Mouse (Mus musculus) layer of hippocampus, postnatal 14 days (tissue): ENCODE data around the gene Kras. TPM values are rescaled to one million over a fixed set of nuclear protein-coding genes. Genes with fewer than 3 reads are reported as not detected.

Source experiments
- DNase-seq, 2 experiments: peaks; one replicate each; pipeline ENCODE4 v3.0.0; 2021 to 2022; ENCODE audit warnings: low spot score in 2 of 2, mixed read lengths in 1 of 2
- long read RNA-seq, 2 experiments: library from polyadenylated mRNA; stranded (forward); transcript quantifications; one replicate each; pipeline ENCODE4 v2.0.0; 2021
- total RNA-seq, 2 experiments: library from RNA; stranded (reverse); gene quantifications; 2 replicates each; pipeline ENCODE4 v1.2.3; 2021

Gene Kras
- total RNA-seq, result 10 to 100 TPM; 70.7 to 77.2 TPM
- long read RNA-seq, experiment 1, full-length matches to known transcripts, result 67 of 78 reads
- long read RNA-seq, experiment 1, partial matches to known transcripts, result 0 of 78 reads
- long read RNA-seq, experiment 1, other reads (novel, unspliced or antisense), result 11 of 78 reads
- long read RNA-seq, experiment 2, full-length matches to known transcripts, result 98 of 114 reads
- long read RNA-seq, experiment 2, partial matches to known transcripts, result 2 of 114 reads
- long read RNA-seq, experiment 2, other reads (novel, unspliced or antisense), result 14 of 114 reads

DNA sequence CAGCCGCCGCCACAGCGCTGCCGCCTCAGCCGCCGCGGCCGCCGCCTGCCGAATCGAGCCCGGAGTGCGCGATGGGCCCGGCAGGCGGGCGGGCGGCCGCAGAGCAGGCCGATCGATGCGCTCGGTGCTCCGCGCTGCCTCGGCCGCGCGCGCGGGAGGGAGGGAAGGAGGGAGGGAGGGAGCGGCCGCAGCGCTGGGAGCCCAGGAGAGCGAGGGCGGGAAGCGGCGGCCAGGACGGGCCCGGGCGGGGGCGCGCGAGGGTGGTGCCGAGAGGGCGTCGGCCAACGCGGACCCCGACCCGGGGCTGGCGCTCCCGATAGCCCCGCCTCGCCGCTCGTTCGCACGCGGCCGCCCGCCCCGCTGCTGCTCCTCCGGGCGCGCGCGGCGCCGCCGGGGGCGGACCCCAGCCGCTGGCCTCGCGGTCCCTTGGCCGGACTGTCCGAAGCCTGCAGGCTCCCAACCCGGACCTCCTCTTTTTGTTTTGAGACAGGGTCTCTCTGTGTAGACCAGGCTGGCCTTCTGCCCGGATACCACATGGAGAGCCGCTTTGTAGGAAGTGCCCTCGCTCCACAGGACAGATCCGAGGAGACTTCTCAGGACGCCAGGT is at the start of gene Kras:
Gene Kras (minus strand): TSS at position 55 of the 607 bp plus-strand sequence.
- DNase-seq, result peak; percentile 82 to 86

DNA sequence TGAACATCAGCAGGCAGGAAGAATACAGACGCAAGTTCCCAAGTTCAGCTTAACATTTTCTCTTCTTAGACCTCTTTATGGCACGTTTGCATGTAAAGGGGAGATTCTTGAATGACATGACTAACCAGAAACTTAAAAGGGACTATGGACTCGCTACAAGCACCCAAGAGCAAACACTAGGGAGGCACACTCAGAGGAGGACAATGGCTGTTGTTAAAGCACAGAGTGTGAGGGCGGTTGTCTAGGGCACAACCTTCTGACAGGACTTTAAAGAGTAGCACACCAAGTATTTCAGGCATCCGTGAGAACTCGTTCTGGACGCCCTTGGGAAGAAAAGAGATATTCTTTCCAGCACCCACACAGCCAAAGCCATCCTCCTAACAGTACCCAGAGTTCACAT is 47.6 kb upstream of the Kras start:
- DNase-seq, result no peak

DNA sequence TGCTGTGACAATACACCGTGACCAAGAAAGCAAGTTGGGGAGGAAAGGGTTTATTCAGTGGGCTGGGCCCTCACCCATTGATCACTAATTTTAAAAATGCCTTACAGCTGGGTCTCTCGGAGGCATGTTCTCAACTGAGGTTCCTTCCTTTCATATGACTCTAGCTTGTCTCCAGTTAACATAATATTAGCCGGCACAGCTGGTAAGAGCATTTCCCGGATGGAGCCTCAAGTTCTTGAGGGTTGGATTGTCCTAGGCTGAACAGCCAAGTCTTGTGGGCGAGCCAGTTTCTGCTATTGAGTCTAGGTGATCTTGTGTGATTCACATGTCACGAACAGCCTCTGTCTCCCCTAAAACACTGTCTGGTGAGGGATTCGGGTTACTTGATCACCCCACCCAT is 46.9 kb upstream of the Kras start:
- no peak for DNase-seq

DNA sequence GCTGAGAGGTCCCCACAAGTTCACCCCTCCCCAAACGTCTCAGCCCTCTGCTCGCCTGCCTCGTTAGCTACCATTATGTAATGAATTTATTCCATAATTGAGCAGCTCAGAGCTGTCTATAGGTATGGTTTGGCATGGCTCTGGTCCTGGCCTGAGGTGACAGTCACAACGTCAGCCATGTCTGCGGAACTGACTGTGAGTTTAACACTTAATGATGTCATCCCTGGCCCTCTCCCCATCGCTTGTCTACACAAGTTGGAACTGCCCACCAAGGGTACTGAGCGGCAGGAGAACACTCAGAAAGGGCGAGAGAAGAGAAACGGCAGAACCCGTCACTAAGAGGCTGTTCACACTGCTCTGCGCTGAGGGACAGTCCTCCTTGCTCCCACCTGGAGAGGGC is 45.1 kb upstream of the Kras start:
- no peak for DNase-seq

DNA sequence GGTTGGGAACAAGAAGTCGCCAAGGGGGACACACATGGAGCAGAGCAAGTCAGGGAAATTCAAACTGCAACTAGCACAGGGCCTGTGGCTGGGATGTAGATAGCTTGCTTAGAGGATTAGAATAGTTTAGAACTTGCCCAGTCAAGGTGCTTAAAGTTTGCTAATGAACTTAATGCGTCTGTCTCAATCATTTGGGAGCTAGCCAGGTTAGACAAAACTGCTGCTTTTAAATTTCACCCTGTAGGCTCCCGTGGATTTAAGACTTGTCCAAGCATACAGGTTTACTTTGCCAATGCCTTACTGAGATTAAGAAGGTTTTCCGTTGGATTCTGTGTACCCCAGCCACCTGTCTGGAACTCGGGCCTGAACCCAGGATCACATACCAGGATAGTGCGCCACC is 43.1 kb upstream of the Kras start:
- DNase-seq, result no peak

DNA sequence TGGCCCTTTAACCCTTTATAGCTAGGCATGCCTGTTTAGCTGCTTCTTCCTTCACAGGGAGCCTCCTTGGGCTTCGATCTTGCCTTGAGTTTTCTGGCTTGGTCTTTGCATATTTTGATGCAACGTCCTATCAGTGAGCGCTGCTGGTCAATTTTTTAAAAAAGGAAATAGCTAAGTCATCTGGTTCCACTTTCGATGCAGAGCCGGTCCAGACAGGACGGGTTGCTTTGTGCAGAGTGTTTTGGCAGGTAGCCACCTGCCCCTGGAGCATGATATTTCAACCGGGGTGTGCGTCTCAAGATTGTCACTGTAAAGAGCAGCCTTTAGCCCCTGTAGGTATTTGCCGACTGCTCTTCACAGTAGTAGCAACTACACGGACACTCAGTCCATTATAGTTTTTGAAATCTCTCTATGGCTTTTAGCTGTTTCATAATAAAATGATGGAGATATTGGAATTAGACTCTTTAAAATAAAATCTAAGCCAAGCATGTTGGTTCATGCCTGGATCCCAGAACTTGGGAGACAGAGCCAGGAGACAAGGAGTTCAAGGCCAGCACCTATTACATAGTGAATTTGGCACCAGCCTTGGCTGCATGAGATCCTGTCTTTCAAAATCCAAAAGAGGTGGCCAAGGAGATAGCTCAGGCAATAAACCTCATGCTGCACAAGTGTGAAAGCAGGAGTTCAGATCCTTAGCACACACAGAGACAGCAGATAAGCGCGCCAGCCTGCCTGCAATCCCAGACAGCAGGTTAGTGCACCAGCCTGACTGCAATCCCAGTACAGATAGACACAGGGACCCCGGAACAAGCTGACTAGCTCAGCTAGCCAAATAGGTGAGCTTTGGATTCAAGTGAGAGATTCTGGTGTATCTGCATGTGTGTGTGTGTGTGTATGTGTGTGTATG is 41.6 kb upstream of the Kras start:
- DNase-seq, result no peak

DNA sequence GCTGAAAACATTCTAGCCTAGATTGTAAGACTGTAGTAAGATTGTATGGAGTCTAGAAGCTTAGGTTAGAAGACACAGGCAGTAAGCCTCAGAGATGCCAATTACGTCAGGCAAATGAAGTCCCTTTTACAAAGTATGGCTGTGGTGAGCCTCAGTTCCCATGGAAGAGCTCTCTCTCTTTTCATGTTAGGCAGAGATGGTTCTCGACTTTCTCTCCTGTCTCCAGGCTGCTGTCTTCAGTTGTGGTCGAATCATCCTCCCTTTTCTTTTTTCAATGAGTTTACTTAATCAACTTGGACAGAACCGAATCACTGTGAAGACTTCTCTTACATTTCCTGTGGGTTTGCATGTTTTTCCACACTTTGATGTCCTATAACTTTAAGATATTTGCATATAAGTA is 35.6 kb upstream of the Kras start:
- no peak for DNase-seq

DNA sequence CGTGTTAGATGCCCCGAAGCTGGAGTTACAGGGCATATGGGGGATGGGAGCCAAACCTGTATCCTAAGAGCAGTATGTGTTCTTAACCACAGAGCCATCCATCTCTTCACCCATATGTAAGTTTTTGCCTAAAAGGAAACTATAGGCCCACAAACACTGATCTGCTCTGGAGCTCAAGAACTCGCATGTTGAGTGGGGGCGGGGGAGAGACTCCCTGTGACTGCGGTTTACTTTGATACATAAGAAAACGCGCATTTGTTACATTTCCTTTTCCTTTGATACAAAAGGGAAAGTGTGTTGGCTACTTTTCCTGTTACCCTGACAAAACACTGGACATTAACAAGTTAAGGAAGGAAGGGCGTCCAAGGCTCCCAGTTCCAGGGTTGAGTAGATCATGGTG is 34.2 kb upstream of the Kras start:
- no peak for DNase-seq

DNA sequence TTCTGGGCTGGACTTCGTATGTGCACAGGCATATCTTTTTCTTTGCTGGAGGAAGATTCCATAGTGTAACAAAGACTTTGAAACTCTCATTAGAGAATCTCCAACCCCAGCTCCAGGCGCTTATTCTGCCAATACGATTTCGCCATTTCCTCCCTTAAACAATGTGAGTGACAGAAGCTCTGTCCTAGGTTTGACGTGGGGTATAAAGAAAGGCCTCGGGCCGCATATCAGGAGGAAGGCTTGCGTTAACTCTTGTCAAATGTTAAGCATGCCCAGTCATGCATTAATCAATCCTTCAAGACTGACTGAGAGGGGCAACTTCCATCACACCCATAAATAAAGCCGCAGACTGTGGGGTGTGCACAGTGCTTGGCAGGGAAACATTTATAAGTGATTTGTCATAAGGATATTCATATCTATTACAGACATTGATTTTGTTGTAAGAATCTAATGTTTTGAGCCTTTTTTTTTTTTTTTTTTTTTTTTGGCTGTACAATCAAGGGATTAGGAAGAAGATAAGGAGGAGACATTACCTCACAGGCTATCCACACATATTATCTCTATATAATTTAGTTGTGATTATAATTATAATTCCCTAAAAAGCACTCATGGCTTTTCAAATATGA is 27.2 kb upstream of the Kras start:
- DNase-seq, result no peak

DNA sequence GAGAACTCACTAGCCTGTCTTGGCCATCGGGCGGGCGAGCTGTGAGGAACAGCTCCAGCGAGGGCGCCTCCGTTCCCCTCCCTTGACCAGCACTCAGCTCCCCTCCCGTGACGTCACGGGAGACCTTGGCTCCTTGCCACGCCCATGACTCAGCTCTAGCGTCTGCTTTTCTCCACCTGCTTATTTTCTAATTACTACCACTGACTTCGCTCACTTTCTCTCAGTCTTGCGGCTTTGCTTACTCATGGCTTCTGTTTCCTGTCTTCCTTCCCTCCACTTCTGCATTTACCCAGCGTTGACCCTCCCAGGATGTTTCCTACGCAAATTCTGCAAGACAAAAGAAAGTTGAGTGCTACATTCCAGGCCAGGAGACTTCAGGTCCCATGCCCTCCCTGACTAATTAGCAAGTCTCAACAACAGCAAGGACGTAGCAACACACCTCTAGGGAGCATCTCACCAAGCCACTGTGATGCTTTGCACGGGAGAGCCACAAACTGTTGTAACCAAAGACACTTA is 26.3 kb upstream of the Kras start:
- DNase-seq, result no peak

DNA sequence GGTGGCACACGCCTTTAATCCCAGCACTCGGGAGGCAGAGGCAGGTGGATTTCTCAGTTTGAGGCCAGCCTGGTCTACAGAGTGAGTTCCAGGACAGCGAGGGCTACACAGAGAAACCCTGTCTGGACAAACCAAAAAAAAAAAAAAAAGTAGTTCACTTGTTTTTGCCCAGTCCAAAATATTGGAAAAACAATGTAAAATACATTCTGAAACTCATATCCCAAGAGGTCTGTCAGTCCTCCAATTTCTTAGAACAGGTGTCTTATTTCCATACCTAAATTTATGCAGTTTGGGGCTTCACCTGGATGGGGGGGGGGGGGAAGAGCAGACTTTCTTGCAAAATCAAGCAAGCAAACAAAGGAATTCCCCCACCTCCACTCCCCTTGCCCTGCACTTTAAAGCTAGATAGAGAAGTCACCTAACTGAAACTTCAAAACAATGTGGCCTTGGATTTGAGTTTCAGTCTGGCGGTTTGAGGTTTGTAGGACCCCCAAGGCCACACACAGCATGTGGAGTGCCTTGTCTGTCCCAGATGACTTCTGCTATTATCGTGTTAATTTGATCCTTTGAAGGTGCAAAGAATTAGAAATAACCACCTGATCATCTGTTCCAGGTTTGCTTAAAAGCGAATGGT is 25.7 kb upstream of the Kras start:
- DNase-seq, result no peak

DNA sequence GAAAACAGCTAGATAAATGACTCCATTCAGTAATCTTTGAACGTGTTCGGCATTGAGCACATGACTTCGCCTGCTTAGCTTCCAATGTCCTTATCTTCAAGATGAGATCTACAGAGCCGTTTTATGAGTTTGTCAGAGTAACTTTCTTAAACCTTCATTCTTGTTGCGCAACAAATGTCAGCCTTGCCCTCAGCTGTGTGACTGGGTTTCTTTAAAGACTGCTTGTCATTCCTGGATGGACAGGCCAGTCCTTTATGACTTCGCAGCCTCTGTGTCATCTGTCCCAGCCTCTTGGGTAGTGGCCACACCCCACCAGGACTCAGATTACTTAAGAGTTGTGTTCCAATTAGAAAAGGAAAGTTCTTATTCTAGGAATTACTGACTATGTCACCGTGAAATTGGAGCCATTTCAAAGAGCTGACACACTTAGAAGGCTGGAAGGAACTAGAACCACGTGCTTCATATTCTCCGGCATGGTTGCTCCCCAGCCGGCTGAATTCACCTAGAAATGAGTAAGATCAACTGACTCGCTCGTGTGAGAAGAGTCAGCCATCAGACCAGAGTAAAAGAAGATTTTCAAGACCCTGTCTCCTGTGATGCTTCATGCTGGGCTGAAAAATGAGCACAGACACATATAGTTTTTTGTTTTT is 24.1 kb upstream of the Kras start:
- DNase-seq, result no peak

DNA sequence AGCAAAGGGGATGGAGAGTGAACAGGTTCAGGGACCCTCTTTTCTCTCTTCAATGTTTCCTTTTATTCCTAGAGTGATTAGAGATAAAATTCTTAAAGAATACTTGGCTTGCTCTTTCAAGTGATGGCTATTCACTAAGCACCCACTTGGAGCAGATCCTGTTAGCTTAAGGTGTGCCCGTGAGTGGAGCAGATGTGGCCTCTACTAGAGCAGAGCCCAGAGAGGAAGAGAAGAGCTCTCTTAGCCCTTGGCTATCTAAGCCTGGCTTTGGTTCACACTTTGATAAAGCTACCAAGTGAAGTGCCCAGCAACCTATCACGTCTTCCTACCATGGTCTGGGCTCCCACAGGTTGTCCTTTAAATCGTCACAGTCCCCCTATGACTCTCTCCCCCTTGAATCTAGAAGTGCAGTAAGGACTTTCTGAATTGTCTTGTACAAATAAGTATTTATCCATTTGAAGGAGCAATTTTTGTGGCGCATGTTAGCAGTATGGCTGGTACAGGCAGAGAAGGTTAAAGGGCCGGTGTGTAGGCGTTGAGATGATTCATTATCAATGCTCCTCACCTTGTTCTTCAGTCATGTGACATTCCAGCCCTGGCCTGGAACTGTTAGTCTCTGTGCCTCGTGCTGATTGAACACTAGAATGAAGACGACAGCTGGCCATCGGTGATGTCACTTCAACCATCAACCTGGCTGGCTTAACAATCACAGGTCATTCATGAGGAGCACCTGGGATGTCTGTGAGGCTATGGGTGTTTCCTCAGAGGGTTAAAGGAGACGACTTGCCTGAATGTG is 22.3 kb upstream of the Kras start:
- DNase-seq, result no peak

DNA sequence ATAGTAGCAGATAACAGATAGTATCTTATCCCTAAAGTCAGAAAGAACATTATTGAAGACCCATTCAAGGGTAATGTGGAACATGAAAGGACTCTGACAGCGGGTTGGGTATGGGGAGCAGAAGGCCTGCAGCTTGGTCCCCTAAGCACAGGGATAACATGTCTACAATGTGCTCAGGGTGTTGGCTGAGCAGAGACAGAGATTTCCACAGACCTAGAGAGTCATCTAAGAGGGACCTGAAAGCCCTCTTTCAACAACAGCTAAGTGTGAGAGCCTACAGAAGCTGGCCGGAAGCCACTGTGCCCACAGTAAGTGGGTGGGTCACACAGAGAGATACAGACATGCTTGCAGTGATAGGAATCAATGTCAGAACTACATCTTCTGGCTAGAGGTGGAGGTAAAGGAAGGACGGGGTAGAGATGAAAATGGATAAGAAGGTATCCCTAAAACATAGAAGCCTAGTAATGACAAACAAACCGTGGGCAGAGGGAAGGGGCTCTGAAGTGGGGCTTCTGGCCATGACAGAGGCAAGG is 19.3 kb upstream of the Kras start:
- no peak for DNase-seq

DNA sequence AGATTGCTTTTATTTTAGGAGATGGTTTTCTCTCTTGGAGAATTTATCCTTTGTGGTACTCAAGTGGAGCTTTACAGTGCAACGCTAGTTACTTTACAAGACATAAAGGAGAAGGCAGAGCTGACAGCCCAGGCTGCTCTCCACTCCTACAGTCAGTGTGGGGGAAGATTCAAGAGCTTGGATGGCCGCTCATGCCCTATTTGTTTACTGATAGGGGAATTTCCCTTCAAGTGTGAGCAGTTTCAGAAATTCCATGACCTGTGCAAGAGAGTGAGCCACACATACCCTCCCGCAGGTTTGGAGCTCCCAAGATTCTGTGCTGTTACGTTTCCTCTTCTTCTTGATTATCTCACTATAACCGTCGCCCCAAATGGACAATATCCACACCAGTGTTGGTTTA is 17.7 kb upstream of the Kras start:
- DNase-seq, result no peak

DNA sequence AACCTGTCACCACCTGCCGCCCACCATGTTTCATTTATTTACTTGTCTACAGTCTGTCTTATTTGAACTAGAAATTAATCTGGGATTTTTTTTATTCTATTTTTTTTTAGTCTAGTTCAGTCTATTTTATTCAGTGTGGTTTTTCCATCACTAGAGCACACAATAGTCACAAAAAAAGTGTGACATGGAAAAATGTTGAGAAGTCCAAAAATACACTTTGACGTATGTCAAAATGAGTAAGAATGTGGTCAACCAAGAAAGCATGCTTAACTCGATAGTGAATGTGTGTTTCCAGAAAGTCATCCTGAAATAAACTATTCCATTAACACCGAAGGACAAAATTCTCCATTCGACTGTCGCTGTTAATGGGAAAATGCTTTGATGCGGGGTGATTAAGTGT is 12.3 kb upstream of the Kras start:
- DNase-seq, result no peak

DNA sequence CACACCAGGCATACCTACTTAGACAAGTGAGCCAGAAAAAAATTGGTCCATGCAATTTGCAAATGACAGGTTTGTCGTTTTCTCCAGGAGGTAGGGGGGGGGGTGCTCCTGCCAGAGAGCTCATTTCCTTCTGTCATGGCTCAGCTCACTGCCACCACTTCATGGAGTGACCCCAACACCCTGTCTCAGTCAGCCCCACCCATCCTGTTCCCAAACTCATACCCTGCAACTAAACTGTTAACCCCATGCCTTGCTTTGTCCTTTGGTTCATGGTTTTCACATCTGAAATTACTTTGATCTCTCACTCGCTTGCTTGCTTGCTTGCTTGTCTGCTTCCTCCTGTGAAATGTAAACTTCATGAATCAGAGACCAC is 6.6 kb upstream of the Kras start:
- no peak for DNase-seq

DNA sequence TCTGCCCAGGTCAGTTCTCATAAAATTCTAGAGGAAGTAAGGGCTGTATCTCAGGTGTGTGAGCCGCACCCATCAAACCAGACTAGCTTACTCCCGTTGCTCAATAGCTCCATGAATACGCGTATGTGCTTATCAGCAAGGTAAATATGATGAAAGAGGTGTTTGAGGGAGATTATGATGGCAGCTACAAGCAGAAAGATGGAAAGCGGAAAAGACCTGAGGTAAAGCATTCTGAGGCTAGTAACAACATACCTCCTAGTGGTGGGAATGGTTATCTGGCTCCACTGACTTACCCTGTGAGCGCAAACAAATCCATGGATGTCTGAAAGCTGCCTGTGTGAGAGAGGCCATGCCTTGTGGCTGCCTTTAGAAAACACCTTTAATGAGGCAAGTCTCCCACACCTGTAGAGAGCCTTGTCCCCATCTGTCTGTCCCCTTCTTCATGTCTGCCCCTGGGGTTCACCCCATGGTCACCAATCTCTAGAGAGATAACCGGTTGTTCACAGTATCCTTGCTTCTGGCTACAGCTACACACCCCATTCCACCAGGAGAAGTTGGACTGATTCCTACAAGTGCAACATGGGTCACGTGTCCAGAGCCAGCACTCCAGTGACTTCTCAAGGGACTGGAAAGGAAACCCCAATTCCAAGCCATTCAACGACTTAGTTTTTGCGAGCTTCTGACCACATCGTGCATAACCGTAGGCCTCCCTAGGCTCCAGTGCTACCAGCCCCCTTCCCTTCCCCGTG is 6.1 kb upstream of the Kras start:
- DNase-seq, result no peak

DNA sequence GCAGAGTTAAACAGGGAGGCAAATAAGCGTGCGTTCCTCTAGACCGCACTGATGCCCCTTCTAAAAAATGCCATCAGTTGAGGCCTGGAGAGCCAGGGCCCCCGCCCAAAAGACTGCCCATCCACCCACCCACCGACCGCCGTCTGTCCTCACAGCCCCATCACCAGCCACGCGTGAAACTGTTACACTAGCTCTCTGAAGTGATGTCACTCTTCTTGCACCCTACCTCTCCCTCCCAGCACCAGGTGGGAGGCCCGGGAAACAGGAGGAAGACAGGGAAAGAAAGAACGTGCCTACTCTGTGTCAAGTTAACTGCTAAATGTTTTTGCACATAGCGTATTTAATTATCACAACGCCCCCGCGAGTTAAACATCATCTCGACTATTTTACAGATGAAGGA is 781 bp upstream of the Kras start:
- DNase-seq, result peak; percentile 15 to 28
